Comparison of ENCODE assay signal across 16 mouse cellular contexts in the genomic region with DNA sequence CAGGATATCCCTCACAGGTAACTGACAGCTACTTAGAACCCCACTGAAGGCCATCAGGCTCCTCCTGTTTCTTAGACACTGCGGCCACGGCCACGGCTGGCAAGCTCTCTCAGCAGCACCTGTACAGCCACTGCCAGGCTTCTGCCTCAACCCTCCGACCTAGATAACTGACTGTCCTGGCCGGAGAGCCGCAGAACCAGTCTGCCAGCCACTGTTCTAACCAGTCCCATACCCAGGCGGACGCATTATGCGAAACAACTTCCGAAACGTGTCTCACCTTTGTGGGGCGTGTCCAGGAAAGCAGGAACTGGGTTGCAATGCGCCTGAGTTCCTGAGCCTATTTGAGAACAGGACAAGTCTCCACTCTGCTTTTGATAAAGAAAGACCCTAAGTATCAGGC. TPM values are rescaled to one million over a fixed set of nuclear protein-coding genes. Genes with fewer than 3 reads are reported as not detected.
A peak's percentile ranks its signal among the peaks of the same experiment; 100 is the strongest.
DNase-seq lines count a peak whose midpoint lies in the region; ATAC-seq and TF ChIP-seq lines count a peak whose summit lies in the region.
"Had no signal": no experiment of that assay in that cellular context is flagged by ENCODE, and none has a peak within 500 bp of the region (broad histone marks: within the 10 kb centered on the region; RNA-seq: fewer than 3 reads in every experiment).

No protein-coding gene starts in this region.

- H3K36me3 ChIP-seq in heart, embryonic 15.5 days: no peaks in the 10 kb centered on the region; the same call in 1 of the 2 replicates
- H3K36me3 ChIP-seq in liver, embryonic 13.5 days: peaks cover 30% of the 10 kb centered on the region
- no peaks in the 10 kb centered on the region for H3K36me3 ChIP-seq in stomach, postnatal 0 days (ENCODE audit: control insufficient read depth, insufficient read depth, low read length)
- H3K36me3 ChIP-seq: midbrain, embryonic 15.5 days had no signal

- no peak overlapping the region for H3K4me3 ChIP-seq in heart, embryonic 15.5 days
- H3K4me3 ChIP-seq in liver, embryonic 13.5 days (replicated peaks): no peak overlapping the region
- no peak overlapping the region for H3K4me3 ChIP-seq in stomach, postnatal 0 days (ENCODE audit: low read depth, low read length)
- H3K4me3 ChIP-seq: midbrain, embryonic 15.5 days had no signal

- no peak for TF ChIP-seq CTCF in stomach, postnatal 0 days (IDR thresholded peaks at IDR 0.05; ENCODE audit: low read depth)

- H3K27ac ChIP-seq in heart, embryonic 15.5 days: peak overlapping the region; percentile 65; the same call in 1 of the 2 replicates
- H3K27ac ChIP-seq in liver, embryonic 13.5 days: peak overlapping the region; percentile 100
- peak overlapping the region; percentile 69 for H3K27ac ChIP-seq in stomach, postnatal 0 days (replicated peaks)
- H3K27ac ChIP-seq: midbrain, embryonic 15.5 days had no signal

- H3K27me3 ChIP-seq in heart, embryonic 15.5 days: no peaks in the 10 kb centered on the region
- no peaks in the 10 kb centered on the region for H3K27me3 ChIP-seq in liver, embryonic 13.5 days
- H3K27me3 ChIP-seq in stomach, postnatal 0 days (ENCODE audit: control insufficient read depth, insufficient read depth, low read length): no peaks in the 10 kb centered on the region
- H3K27me3 ChIP-seq: midbrain, embryonic 15.5 days had no signal

- DNase-seq in heart, adult 8-10 months (ENCODE audit: low spot score): no peak
- peak; percentile 40 to 63 for DNase-seq in lung, adult 18-20 months
- DNase-seq in lung, postnatal 14 days: no peak
- no peak for DNase-seq in liver, embryonic 13.5 days
- DNase-seq in stomach, postnatal 0 days (ENCODE audit: low spot score): peak; percentile 76
- no peak for DNase-seq in cerebellum, adult 18-20 months
- DNase-seq: adrenal gland, postnatal 25 days; cerebellum, adult 9-10 months; forebrain, postnatal 0 days; kidney, postnatal 25 days; layer of hippocampus, adult 9-11 months; lung, embryonic 14.5 days; spleen, adult 18-20 months; thymus, postnatal 25 days had no signal

- H3K9me3 ChIP-seq in heart, embryonic 15.5 days (replicated peaks): no peaks in the 10 kb centered on the region
- no peaks in the 10 kb centered on the region for H3K9me3 ChIP-seq in liver, embryonic 13.5 days (replicated peaks)
- no peaks in the 10 kb centered on the region for H3K9me3 ChIP-seq in stomach, postnatal 0 days (ENCODE audit: control insufficient read depth, low read length)
- H3K9me3 ChIP-seq: midbrain, embryonic 15.5 days had no signal

- H3K4me2 ChIP-seq in heart, embryonic 15.5 days: no peak overlapping the region
- peak overlapping the region; percentile 67 for H3K4me2 ChIP-seq in liver, embryonic 13.5 days
- no peak overlapping the region for H3K4me2 ChIP-seq in stomach, postnatal 0 days (replicated peaks; ENCODE audit: low read depth)
- H3K4me2 ChIP-seq: lung, embryonic 14.5 days; midbrain, embryonic 15.5 days had no signal

- TF ChIP-seq EP300 in stomach, postnatal 0 days (optimal IDR thresholded peaks at IDR 0.05): no peak

- ATAC-seq in heart, embryonic 15.5 days (replicated peaks; ENCODE audit: insufficient number of reproducible peaks, insufficient read depth, low FRiP score, low read depth): no peak
- no peak for ATAC-seq in liver, embryonic 13.5 days (ENCODE audit: low read depth)
- ATAC-seq in stomach, postnatal 0 days (ENCODE audit: low FRiP score, low TSS enrichment): peak; percentile 59
- ATAC-seq: forebrain, postnatal 0 days; midbrain, embryonic 15.5 days had no signal

- WGBS in heart, embryonic 15.5 days: 77% methylated on average over 13 of the region's 13 CpGs
- WGBS in liver, embryonic 13.5 days (ENCODE audit: insufficient replicate concordance): 86% methylated on average over 13 of the region's 13 CpGs
- whole genome bisulfite sequencing in stomach, postnatal 0 days: 59% methylated on average over 13 of the region's 13 CpGs

- no peak overlapping the region for H3K9ac ChIP-seq in heart, embryonic 15.5 days
- peak overlapping the region; percentile 65 for H3K9ac ChIP-seq in liver, embryonic 13.5 days
- H3K9ac ChIP-seq in stomach, postnatal 0 days (ENCODE audit: low read length): no peak overlapping the region
- H3K9ac ChIP-seq: forebrain, postnatal 0 days; midbrain, embryonic 15.5 days had no signal

- peaks cover 94% of the 10 kb centered on the region for H3K4me1 ChIP-seq in heart, embryonic 15.5 days (replicated peaks)
- H3K4me1 ChIP-seq in liver, embryonic 13.5 days (replicated peaks): peaks cover 98% of the 10 kb centered on the region
- H3K4me1 ChIP-seq in stomach, postnatal 0 days (replicated peaks; ENCODE audit: control insufficient read depth, insufficient read depth): peaks cover 6% of the 10 kb centered on the region

RNA-seq across cellular contexts. Expression of a gene that starts 50.0 kb away (rescaled TPM):
- polyA plus RNA-seq in heart, embryonic 15.5 days (2015; fragmentation: Nextera tagmentation; extraction: Ambion mirVana): 8.6 and 10.7 TPM in 2 replicates
- total RNA-seq in heart, adult 8-10 months (2022): 10 to 100 TPM; 23.7 to 44.2 (median 32.3) TPM
- polyA plus RNA-seq in liver, embryonic 13.5 days (2015; fragmentation: Nextera tagmentation; extraction: Ambion mirVana): 2.3 and 3.0 TPM in 2 replicates
- 5.5 and 6.9 TPM in 2 replicates for polyA plus RNA-seq in stomach, postnatal 0 days (2015; fragmentation: Nextera tagmentation; extraction: Ambion mirVana)

Comparison
In these comparisons a context has a peak if more than half of its experiments do, and no peak if none do; other contexts are left out.
1. DNase-seq: peak in lung, adult 18-20 months (2 of 2) and stomach, postnatal 0 days (single experiment); none in heart, adult 8-10 months (single experiment), lung, postnatal 14 days (single experiment), liver, embryonic 13.5 days (single experiment) and cerebellum, adult 18-20 months (0 of 2).
2. Peak in every context shown above with its lines, with median percentiles within 50 percentile points of each other: H3K27ac ChIP-seq.